Mouse (Mus musculus) embryonic facial prominence, embryonic 15.5 days (tissue): ENCODE measurements around the gene Ndufa6. TPM values are rescaled to one million over a fixed set of nuclear protein-coding genes. Genes with fewer than 3 reads are reported as not detected.

Experiments
- ATAC-seq: fragments of 200-750 bp; cut with Nextera tagmentation; 2 replicates; pipeline ENCODE4 v1.8.0; 2017; ENCODE audit warnings: low read depth, moderate TSS enrichment; ENCODE audit not compliant: insufficient number of reproducible peaks, low FRiP score, low TSS enrichment
- H3K27ac ChIP-seq: fragments of 300-500 bp; sonication (generic); replicated peaks from 2 replicates; pipeline ENCODE4 v1.5.1; 2015; ENCODE audit warnings: mild to moderate bottlenecking, inconsistent platforms
- H3K27me3 ChIP-seq: fragments of 300-500 bp; sonication (generic); 2 replicates; pipeline ENCODE4 v1.6.1; 2015; ENCODE audit warnings: inconsistent platforms
- H3K36me3 ChIP-seq: fragments of 300-500 bp; sonication (generic); 2 replicates; pipeline ENCODE4 v1.6.1; 2015; ENCODE audit warnings: mild to moderate bottlenecking, inconsistent platforms
- H3K4me1 ChIP-seq: fragments of 300-500 bp; sonication (generic); 2 replicates; pipeline ENCODE4 v1.6.1; 2015; ENCODE audit warnings: inconsistent platforms
- H3K4me2 ChIP-seq: fragments of 300-500 bp; sonication (generic); replicated peaks from 2 replicates; pipeline ENCODE4 v1.6.1; 2015; ENCODE audit warnings: mild to moderate bottlenecking, inconsistent platforms
- H3K4me3 ChIP-seq: fragments of 300-500 bp; sonication (generic); replicated peaks from 2 replicates; pipeline ENCODE4 v1.5.1; 2015; ENCODE audit warnings: mild to moderate bottlenecking, inconsistent platforms
- H3K9ac ChIP-seq: fragments of 300-500 bp; sonication (generic); 2 replicates; pipeline ENCODE4 v1.6.1; 2015; ENCODE audit warnings: inconsistent platforms
- H3K9me3 ChIP-seq: fragments of 300-500 bp; sonication (generic); replicated peaks from 2 replicates; pipeline ENCODE4 v1.6.1; 2016; ENCODE audit warnings: inconsistent platforms
- WGBS: fragments of 180-500 bp; shearing (Covaris S2); methylation state at CpG from one replicate; pipeline ENCODE4 v1.1.7; 2015; 5-methylcytosine and 5-hydroxymethylcytosine counted together
- polyA plus RNA-seq: library from polyadenylated mRNA; unstranded; fragments of >200 nt; fragmentation: Nextera tagmentation; extraction: Ambion mirVana; gene quantifications from 2 replicates; pipeline ENCODE4 v1.2.1, GENCODE M21; 2015

The Ndufa6 gene
- polyA plus RNA-seq, 1 experiment from 2014 or later: 320 TPM

DNA sequence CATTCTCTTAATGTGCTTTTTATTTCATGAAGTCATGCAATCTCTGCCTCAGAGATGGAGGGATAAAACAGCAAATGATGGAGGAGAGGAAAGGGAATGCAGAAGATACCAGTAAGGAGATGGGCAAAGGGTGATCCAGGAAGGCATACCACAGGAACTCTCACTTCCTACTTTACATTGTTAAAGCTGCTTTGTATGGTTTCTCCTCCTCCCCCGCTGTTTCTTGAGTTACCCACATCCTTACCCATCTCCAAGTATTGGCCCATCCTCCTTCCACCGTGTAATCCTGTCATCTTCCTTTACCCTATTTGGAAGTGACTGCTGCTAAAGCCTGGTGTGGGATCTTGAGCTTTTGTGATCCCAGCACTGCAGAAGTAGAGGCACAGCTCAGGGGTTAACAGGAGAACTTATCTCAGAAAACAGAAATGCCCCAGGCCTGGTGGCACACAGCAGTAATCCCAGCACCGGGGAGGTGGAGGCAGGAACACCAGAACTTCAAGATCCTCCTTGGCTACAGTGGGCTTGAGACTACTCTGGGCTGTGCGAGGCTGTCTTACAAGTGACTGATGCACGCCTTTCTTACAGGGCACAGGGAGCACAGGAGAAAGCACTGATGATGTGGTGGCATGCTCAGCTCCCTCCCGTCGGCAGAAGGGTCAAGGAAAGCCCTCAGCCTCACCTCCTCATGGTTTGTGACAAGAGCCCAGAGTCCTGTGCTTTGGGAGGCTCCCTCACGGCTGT, 5.7 kb downstream of the Ndufa6 start:
- H3K9me3 ChIP-seq: no peaks in the 10 kb centered on the region
- H3K9ac ChIP-seq: no peak overlapping the region
- H3K27ac ChIP-seq: no peak overlapping the region
- H3K4me3 ChIP-seq: no peak overlapping the region
- no peaks in the 10 kb centered on the region for H3K27me3 ChIP-seq
- no peak overlapping the region for H3K4me2 ChIP-seq
- H3K4me1 ChIP-seq: peaks cover 32% of the 10 kb centered on the region
- 82% methylated on average over 8 of the region's 8 CpGs for WGBS
- H3K36me3 ChIP-seq: peaks cover 36% of the 10 kb centered on the region
- ATAC-seq: no peak

DNA sequence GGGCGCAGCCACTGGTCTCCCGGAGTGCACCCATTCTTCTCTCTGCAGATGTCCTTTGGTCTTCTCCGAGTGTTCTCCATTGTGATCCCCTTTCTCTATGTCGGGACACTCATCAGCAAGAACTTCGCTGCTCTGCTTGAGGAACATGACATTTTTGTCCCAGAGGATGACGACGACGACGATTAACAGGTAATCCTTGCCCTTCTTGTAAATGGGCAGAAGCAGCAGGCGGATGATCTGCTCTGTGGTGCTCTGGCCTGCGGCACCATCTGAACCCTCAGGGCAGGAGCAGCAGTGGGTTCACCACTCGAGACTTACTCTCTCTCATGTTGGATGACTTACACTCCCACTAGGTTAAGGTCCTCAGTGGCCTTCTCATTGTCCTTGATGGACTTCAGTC, 6.3 kb downstream of the Ndufa6 start:
- no peak overlapping the region for H3K4me2 ChIP-seq
- H3K36me3 ChIP-seq: peaks cover 39% of the 10 kb centered on the region
- ATAC-seq: no peak
- H3K4me1 ChIP-seq: peaks cover 26% of the 10 kb centered on the region
- H3K27ac ChIP-seq: no peak overlapping the region
- H3K9ac ChIP-seq: no peak overlapping the region
- H3K4me3 ChIP-seq: peak overlapping the region; percentile 81; the same call in 1 of the 2 replicates
- H3K9me3 ChIP-seq: no peaks in the 10 kb centered on the region
- H3K27me3 ChIP-seq: no peaks in the 10 kb centered on the region
- WGBS: 90% methylated on average over 12 of the region's 12 CpGs

DNA sequence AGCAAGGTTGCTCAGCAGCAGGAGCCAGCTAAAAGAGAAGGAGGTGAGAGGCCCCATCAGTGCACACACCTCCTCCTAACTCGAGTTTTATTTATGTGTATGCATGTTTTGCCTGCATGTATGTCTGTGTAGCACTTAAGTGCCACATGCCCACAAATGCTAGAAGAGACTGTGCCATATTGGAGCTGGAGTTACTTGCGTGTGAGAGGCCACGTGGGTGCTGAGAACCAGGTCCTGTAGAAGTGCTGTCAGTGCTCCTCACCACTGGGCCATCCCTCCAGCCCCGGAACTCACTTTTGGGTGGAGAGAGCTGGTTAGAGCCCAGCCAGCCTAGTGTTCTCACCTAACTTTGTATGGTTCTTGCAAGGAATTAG, 6.8 kb downstream of the Ndufa6 start:
- 78% methylated on average over 4 of the region's 4 CpGs for WGBS
- H3K27ac ChIP-seq: no peak overlapping the region
- 0 out of 2 replicates have a peak overlapping the region, but pooled peaks have one; percentile 73 for H3K9ac ChIP-seq

DNA sequence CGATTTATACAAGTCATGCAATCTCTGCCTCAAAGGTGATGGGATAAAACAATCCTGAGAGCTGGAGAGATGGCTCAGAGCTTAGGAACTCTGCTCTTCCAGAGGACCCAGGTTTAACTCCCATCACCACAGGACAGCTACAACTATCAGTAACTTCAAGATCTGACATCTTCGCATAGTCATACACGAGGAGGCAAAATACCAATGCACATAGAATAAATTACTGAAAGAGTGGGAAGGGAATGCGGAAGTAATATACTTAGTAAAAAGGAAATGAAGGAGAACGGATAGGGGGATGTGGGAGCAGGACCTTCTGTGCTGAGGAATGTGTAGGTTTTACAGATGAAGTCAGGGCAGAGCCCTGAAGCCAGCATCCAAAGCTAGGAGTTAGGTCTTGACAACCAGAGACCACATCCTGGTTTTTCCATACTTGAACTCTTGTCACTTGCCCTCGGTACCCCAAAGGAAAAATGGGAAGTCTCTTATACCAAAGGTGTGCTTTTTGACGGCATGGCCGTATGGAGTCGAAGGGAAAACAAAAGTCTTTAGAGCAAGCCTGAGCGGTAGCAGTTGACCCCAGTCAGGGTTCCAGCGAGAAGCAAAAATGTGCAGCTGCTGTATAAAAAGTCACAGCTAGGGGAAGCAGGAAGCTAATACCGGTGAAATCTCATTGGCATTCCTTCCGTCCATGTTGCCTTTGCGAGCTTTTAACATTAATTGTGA, 7.4 kb downstream of the Ndufa6 start:
- H3K4me3 ChIP-seq: peak overlapping the region; percentile 81
- WGBS: 56% methylated on average over 14 of the region's 14 CpGs
- H3K4me2 ChIP-seq: peak overlapping the region; percentile 87
- H3K27me3 ChIP-seq: no peaks in the 10 kb centered on the region
- H3K36me3 ChIP-seq: peaks cover 39% of the 10 kb centered on the region
- ATAC-seq: no peak
- peak overlapping the region; percentile 73 for H3K9ac ChIP-seq
- H3K9me3 ChIP-seq: no peaks in the 10 kb centered on the region
- H3K4me1 ChIP-seq: peaks cover 24% of the 10 kb centered on the region
- peak overlapping the region; percentile 94 for H3K27ac ChIP-seq

More for the DNA sequence above, 6.8 kb downstream of the Ndufa6 start:
- Histone ChIP-seq H3K27me3 (no peaks in the 10 kb centered on the region), H3K9me3 (no peaks in the 10 kb centered on the region), H3K36me3 (peaks cover 39% of the 10 kb centered on the region), H3K4me2 (peak overlapping the region; percentile 87), H3K4me1 (peaks cover 23% of the 10 kb centered on the region), H3K4me3 (peak overlapping the region; percentile 81)
- no peak for ATAC-seq

DNA sequence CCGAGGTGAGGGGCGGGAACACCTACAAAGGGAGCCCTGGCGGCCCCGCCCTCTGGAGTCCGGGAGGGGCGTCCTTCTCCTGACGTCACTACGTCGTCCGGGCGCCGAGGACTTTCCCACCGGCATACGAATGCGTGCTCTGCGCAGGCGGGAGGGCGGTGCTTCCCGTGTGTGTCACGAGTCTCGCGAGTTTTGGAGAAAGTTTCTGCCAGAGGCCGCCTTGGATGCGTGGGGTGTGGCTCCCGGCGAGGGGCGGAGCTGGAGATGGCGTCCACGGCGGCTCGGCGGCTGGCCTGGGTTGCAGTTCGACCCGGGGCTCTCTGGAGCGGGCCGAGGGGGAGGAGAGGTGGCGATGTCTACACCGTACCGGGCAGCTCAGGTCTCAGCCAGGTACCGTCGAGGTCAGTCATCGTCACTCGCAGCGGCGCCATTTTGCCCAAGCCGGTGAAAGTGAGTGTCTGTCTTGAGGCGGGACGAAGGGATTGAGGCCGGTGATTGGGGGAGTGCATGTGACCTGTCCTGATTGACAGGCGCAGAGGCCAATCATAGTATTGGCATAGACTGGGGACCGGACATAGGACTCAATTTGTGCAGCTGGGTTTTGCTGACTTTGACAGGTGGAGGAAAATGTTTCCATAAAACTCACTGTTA, 8.2 kb downstream of the Ndufa6 start:
- Histone ChIP-seq H3K9me3 (no peaks in the 10 kb centered on the region), H3K4me1 (peaks cover 28% of the 10 kb centered on the region), H3K4me3 (peak overlapping the region; percentile 81), H3K27ac (peak overlapping the region; percentile 94), H3K27me3 (no peaks in the 10 kb centered on the region), H3K9ac (peak overlapping the region; percentile 73), H3K36me3 (peaks cover 36% of the 10 kb centered on the region), H3K4me2 (peak overlapping the region; percentile 87)
- peak; percentile 97 for ATAC-seq
- under 1% methylated on average over 51 of the region's 51 CpGs for WGBS

DNA sequence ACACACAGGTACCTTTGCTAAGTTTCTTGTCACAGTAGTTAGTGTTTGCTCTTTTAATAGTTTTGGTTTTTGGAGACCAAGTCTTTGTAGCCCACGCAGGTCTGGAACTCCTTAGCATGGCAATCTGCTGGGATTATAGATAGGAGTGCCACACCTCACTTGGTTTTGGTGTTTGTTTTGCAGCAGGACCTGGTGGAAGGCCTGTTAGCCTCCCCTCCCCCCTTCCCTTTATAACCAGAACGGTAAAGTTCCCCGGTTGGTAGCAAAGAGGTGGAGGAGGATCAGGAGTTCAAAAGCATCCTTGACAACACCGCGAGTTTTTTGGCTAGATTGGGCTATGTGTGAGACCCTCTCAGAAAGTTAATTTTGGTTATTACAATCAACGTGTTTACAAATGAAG, 9.2 kb downstream of the Ndufa6 start:
- Histone ChIP-seq H3K9me3 (no peaks in the 10 kb centered on the region), H3K4me3 (no peak overlapping the region), H3K36me3 (peaks cover 27% of the 10 kb centered on the region), H3K27me3 (no peaks in the 10 kb centered on the region), H3K4me1 (peaks cover 36% of the 10 kb centered on the region), H3K9ac (no peak overlapping the region), H3K4me2 (no peak overlapping the region), H3K27ac (0 out of 2 replicates have a peak overlapping the region, but pooled peaks have one; percentile 17)
- no peak for ATAC-seq
- WGBS: 88% methylated on average over 6 of the region's 6 CpGs

DNA sequence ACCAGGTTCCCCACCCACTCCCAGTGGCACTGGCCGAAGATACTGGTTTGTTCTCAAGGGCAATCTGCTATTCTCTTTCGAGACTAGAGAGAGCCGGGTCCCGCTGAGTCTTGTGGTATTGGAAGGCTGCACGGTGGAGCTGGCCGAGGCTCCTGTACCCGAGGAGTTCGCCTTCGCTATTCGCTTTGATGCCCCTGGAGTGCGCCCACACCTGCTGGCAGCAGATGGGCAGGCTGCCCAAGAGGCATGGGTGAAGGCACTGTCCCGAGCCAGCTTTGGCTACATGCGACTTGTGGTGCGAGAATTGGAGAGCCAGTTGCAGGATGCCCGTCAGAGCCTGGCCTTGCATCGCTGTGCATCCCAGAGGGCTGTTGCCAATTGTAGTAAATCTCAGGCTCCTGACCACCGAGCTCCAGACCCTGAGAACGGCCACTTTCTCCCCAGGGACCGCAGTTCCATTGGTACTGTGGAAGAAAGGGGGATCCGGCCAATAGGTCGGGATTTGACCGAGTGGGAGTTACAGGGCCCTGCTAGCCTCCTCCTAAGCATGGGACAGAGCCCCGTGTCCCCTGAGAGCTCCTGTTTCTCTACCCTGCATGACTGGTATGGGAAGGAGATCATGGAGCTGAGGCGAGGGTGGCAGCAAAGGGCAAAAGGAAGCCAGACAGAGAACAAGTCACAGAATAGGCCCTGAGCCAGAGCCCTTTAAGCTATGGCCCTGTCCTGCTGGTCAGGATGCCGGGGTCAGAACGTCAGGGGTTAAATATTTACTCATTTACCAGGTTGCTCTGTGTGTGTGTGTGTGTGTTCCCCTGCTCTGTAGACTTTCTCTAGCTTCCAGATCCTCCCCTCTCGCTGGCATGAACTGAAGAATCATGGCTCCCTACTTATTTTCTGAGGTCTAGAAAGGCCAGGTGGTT, 10.5 kb downstream of the Ndufa6 start:
- Histone ChIP-seq H3K4me3 (no peak overlapping the region), H3K4me1 (peaks cover 42% of the 10 kb centered on the region), H3K4me2 (no peak overlapping the region), H3K9me3 (no peaks in the 10 kb centered on the region), H3K36me3 (peaks cover 14% of the 10 kb centered on the region), H3K9ac (no peak overlapping the region), H3K27me3 (no peaks in the 10 kb centered on the region), H3K27ac (no peak overlapping the region)
- WGBS: 87% methylated on average over 27 of the region's 27 CpGs
- ATAC-seq: no peak

DNA sequence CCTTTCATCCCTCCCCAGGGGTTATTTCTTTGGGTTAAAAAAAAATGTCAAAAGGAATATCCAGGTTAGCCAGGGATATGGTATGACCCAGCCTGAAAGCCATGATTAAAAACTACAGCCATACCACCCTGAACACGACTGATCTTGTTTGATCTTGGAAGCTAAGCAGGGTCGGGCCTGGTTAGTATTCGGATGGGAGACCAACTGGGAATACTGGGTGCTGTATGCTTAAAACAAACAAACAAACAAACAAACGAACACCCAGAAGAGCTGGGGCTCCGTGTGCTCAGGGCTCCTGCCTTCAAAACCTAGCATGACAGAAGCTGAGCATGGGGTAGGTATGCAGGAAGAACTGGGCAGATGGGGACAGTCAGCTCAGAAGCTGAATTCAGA, 11.6 kb downstream of the Ndufa6 start:
- ATAC-seq: no peak
- no peaks in the 10 kb centered on the region for H3K9me3 ChIP-seq
- no peak overlapping the region for H3K9ac ChIP-seq
- WGBS: 71% methylated on average over 5 of the region's 5 CpGs
- H3K36me3 ChIP-seq: 0 out of 2 replicates have a peak, but pooled peaks cover 4% of the 10 kb centered on the region
- H3K4me2 ChIP-seq: 0 out of 2 replicates have a peak overlapping the region, but pooled peaks have one; percentile 72
- peaks cover 45% of the 10 kb centered on the region for H3K4me1 ChIP-seq
- no peak overlapping the region; the same call in 1 of the 2 replicates for H3K4me3 ChIP-seq
- H3K27me3 ChIP-seq: no peaks in the 10 kb centered on the region
- H3K27ac ChIP-seq: no peak overlapping the region

DNA sequence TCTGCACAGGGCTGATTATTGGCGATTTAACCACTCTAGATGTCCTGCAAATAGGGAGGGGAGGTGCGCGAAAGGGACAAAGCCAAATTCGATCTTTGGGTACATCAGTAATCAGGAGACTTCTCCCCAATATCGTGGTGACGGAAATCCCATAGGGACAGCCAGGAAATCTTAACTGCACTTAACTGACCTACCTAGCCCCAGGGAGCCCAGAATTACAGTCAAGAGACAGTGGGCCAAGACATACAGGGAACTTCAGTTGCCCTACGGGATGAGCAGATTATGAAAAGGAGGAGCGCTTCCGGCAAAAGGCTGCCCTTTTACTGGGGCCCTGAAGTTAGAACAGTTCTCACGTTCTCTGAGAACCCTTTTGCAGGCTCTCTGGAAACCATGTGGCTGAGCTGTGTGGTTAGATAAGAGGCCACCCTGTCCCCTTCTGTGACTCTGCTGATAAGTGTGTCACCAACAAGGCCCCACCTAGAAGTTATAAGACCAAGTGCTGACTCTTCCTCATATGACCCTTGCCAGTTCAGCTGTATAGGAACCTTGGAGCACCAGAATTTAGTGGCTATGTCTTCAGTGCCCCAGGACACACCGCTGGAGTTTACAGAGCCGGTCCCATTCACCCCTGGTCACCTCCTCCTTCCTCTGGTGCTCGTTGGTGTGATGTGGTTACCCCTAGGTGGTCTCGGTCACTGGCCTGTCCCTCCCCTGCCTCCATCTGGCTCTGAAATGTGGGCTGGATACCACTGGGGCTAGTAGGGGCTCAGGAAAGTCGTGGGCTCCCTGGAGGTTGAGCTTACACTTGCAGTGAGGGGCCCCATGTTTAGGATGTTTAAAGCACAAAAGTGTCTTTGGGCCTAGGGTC, 12.2 kb downstream of the Ndufa6 start:
- Histone ChIP-seq H3K27ac (peak overlapping the region; percentile 85), H3K9ac (peak overlapping the region; percentile 68), H3K27me3 (no peaks in the 10 kb centered on the region), H3K4me2 (peak overlapping the region; percentile 72), H3K9me3 (no peaks in the 10 kb centered on the region), H3K4me1 (peaks cover 44% of the 10 kb centered on the region), H3K4me3 (peak overlapping the region; percentile 59), H3K36me3 (peaks cover 5% of the 10 kb centered on the region; the same call in 1 of the 2 replicates)
- ATAC-seq: no peak
- 53% methylated on average over 15 of the region's 15 CpGs for WGBS

DNA sequence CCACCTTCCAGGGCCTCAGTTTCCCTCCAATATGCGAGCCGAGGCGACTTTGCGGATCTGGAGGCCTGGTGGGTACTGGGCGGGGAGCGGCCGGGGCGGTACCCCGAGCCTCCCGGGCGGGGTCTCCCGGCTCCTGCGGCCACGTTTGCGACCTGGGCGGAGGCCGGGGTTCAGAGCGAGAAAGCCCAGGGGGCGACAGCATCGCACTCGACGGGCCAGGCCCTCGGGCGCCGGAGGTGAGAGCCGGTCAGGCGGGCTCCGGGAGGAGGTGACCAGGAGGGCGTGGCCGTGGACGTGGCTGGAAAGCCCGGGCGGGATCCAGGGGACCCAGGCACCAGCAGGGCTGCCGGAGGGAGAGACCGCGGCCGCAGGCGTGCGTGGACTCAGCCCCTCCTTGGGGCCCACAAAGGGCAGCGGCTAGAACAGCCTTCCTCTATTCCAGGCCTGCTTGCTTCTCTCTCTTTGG, 13.1 kb downstream of the Ndufa6 start:
- peaks cover 11% of the 10 kb centered on the region; the same call in 1 of the 2 replicates for H3K36me3 ChIP-seq
- peak overlapping the region; percentile 59 for H3K4me3 ChIP-seq
- peak overlapping the region; percentile 85 for H3K27ac ChIP-seq
- peak overlapping the region; percentile 72 for H3K4me2 ChIP-seq
- WGBS: 1% methylated on average over 35 of the region's 40 CpGs
- no peaks in the 10 kb centered on the region for H3K9me3 ChIP-seq
- no peaks in the 10 kb centered on the region for H3K27me3 ChIP-seq
- H3K9ac ChIP-seq: peak overlapping the region; percentile 68
- H3K4me1 ChIP-seq: peaks cover 47% of the 10 kb centered on the region
- ATAC-seq: no peak
